Mouse (Mus musculus): ENCODE data around the gene Ttc39b.
A peak's percentile ranks its signal among the peaks of the same experiment; 100 is the strongest.

Gene Ttc39b

DNA sequence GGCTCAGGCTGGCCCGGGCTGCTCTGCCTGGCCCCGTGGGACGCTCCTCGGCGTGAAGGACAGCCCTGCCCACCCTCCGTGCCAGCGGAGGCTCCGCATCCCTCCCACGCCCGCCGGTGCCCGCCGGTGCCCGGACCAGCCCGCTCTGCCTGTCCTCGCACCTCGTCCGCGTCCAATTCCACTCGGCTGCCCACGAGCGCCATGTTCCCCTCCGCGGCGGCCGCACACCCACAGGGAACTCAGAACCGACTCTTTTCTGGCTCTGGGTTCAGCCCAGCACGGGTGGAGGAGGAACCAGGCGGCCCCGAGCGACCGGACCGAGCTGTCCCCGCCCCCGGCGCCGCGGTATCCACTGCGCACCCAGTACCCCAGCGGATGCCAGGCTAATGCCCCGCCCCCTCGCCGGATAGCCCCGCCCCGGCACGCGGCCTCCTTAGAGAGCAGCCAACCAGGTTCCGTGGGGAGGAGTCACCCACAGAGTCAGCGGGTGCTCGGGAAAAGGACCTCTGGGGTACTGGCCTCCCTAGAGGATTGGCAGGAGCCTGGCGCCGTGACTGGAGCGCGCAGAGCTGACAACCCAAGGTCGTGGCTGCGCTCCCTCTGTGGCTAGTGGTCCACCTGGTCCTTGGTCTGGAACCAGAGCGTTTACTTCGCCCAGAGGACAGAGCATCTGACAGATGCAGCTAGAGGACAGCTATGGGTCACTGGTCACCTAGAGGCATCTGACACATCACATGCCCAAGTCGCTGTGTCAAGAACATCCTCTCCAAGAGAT lies at the start of gene Ttc39b:
Ttc39b (minus strand) TSS at position 346 of the 775 bp plus-strand sequence.
- peak; percentile 95 to 97 for DNase-seq (ENCODE audit: low spot score in 2 of 2)

DNA sequence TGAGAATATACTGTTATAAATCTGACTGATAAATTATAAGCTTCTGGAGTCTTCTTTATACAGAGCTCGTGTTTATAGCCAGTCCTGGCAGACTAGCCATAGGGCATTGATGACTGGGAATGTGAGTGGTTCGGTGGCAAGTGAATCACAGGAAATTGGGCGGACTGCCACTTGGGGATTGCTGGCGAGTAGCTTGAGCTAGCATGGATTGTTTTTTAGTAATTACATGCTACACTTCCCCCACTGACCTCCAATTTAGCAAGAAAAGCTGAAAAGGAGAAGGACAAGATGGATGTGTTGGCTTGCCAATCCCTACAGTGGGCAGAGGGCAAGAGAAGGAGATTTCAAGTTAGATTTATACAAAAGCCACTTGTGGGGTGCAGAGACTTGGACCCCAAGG lies 49.3 kb upstream of the Ttc39b start:
- no peak for DNase-seq (ENCODE audit: low spot score in 2 of 2)

DNA sequence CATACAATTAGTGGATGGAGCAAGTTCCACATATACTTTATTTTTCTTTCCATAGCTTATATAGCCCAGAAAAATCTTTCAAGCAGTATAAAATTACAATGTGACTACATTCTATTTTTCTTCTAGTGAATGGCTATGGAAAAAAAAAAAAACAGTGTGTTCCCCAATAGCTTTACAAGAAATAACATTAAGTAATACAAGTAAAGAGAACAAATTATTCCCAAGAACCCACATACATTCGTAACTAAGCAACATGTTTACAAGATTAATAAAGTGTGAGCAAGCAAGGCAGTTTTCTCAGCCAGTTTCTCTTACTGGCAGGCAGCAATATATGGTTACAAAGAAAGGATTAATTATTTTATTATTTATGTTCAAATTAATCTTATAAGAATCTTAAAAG lies 33.7 kb upstream of the Ttc39b start:
- no peak for DNase-seq (ENCODE audit: low spot score in 2 of 2)

DNA sequence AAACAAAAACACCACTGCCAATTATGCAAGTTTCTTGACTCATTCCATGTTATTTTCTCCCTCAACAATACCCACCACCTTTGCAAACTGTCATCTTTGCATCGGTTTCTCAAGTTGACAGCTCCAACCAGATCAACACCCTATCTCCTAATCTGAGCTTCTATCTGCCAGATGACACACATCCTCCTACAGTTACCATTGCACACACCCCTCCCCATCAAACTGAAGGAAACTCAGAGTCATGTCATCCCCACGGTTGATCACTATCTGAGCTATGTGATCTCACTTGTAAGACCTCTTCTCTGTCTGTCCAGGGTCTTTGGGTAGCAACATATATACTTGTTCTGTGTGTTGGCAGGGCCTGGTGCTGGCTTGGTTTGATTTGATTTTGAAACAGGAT lies 30.7 kb upstream of the Ttc39b start:
- DNase-seq (ENCODE audit: low spot score in 2 of 2): no peak

DNA sequence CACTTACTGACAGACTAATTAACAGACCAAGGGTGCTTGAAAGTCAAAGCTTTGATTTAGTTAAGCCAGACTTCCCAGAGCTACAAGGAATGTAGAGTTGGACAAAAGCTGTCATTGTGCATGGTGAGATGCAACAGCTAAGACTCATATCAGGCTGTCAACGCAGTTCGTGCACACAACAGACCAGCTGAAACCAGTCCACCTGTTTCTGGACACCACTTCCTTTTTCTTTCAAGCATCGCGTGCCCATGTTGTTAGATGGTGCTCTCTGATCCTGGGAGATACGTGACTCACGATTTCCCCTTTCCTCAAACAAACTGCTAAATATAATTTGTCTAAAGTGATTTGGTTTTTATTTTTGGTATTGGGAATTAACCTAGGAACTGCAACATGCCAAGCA lies 29.9 kb upstream of the Ttc39b start:
- no peak for DNase-seq (ENCODE audit: low spot score in 2 of 2)

DNA sequence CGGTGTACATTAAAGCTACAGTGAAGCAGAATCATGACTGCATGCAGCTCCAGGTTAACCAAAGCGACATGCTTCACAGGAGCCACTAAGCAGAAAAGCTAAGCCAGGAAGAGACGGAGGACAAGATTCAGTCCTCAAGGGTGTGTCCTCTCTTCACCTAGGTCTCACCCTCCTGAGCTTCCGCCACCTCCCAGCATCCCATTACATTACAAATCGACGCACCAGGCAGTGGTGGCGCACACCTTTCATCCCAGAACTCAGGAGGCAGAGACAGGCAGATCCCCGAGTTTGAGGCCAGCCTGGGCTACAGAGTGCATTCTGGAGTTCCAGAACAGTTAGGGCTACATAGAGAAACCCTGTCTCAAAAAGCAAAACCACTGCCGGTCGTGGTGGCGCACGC lies 29.2 kb upstream of the Ttc39b start:
- DNase-seq (ENCODE audit: low spot score in 2 of 2): no peak

DNA sequence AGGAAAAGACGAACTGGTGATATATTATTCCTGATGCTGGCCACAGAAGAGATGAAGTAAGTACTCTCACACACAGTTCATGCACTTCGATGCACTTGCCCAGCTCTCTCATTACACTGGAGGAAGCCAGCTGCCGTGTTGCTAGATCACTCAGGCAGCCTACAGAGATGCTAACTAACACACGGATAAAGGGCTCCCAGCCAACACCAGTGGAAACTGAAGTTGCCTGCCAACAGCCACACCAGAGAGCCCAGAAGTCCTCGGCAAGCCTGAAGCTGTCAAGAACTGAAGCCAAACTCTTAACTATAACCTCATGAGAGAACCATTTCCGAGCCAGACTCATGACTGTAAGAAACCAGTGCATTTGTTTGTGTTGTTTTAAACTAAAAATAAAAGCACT lies 26.7 kb upstream of the Ttc39b start:
- peak; percentile 73 to 78 for DNase-seq (ENCODE audit: low spot score in 2 of 2)

DNA sequence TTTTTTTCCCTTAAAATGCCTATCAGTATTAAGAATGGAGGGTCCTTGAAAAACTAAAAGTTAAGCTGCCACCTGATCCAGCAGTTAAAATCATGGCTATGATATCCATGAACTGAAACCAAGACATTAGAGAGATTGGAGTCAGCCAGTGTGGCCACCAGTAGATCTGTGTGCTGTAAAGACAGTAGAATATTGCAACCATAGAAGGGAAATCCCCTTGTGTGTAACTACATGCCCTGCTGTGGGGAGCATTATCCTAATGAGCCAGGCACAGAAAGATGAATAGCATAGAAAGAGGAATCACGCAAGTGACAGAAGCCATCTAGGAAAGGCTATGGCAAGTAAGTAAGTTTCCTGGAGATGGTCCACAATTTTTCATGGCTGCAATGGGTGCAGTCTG lies 24.9 kb upstream of the Ttc39b start:
- no peak for DNase-seq (ENCODE audit: low spot score in 2 of 2)

DNA sequence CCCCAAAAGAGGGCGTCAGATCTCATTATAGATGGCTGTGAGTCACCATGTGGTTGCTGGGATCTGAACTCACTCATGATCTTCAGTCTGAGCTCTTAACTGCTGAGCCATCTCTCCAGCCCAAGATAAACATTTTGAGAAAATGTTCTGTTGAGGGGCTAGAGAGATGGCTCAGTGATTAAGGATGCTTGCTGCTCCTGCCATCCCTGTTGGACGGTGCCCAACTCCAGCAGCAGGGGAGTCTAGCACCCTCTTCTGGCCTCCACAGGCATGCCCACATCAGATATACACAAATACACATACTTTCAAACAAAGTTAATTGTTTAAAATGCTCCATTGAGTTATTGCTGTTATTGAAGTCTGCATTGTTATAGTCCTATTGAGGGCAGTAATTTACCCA lies 19.8 kb upstream of the Ttc39b start:
- no peak for DNase-seq (ENCODE audit: low spot score in 2 of 2)

DNA sequence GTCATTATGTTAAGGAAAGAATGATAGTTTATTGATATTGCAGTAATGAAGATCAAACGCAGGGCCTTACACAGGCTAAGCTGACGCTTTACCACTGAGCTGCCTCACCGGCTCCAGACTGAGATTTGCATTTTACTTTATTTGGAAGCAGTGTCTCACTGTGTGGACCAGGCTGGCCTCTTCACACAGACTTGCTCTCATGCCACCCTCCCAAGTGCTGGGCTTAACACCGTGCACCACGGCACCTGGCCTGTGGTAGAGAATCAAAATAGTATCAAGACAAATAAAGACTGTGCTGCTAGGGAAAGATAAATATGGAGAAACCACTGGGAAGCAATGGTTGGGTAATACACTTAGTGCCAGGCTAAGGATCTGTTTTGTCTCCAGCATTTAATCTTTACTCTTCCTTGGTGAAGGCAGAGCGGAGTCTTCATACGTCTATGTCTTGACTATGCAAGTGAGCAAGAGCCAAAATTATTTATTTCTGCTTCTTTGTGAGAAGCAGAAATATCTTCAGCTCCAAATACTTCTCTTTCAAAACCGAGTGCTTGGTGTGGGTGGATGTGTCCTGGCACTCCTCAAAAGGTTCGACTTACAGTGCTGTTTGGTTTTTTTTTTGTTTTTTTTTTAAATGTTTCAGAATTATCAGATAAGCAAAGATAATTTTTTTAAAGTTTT lies 19.2 kb upstream of the Ttc39b start:
- DNase-seq (ENCODE audit: low spot score in 2 of 2): no peak

DNA sequence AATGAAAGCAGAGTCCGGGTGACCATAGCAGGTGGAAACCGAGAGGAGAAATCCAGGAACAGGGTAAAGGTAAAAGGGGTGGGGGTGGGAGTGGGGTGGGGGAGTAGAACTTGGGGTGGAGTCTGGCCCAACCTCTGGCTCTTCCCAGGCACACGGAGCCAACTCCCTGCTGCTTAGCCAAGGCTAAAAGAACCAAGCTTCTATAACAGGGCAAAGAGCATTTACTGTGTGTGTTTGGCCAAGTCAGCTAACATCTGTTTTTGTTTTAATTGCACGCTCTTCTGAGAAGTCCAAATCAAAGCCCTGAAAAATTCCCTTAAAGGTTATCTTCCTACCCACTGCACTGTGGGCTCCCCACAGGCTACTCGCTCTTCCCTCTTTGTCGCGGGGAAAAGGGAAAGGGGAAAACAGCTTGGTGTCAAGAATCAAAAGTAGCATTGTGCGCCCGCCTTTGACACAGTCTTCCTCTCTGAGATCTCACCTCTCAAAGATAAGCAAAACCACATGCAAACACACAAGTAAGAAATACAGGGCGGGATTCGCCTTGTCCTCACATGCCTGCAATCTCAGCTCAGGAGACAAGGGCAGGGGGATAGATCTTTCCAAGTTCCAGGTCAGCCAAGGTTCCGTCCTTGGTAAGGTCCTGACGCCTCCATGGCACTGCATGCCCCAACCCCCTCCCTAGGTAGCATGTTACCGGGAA lies 18.4 kb upstream of the Ttc39b start:
- no peak for DNase-seq (ENCODE audit: low spot score in 2 of 2)

DNA sequence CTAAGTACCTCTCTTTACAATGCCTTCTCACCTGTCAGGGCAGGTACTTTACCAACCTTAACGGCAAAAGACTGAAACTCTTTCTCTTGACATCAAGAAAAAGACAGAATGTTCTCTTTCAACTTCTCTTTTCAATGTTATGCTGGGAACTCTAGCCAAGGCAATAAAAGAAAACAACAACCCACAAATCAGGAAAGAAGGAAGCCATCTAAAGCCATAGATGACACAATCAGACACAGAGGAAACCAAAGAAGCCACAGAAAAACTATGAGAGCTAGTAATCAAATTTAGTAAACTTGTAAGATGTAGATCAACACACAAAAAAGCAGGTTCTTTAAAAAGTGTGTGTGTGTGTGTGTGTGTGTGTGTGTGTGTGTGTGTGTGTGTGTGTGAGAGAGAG lies 15.3 kb upstream of the Ttc39b start:
- no peak for DNase-seq (ENCODE audit: low spot score in 2 of 2)

DNA sequence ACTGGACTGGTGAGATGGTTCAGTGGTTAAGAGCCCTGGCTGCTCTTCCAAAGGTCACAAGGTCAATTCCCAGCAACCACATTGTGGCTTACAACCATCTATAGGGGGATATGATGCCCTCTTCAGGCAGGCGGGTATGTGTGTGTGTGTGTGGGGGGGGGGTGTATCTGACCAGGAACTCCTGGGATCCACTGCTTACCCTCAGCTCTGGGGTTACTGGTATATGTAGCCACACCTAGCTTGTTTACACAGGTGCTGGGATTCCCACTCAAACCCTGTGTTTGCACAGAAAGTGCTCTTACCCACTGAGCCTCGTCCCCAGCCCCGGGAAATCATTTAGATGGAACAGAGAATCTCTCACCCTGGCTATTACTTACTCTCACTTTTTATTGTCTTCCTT lies 13.7 kb upstream of the Ttc39b start:
- no peak for DNase-seq (ENCODE audit: low spot score in 2 of 2)

DNA sequence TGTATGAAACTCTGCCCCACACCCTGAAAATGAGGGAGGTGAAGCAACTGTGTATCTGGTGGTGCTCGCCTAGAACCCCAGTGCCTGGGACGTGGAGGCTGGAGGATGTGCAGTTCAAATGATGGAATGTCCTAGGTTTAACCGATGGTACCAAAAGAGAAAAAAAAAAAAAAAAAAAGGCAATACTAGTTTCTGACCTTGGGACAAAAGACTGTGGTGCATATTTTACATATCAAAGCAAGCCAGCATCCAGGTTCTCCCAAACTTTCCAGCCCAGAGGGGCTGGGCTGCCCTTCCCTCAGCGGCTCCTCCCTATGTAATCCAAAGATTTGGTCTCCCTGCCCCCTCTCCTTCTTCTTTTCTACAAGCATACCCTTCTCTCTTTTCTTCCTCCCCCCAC lies 6.3 kb upstream of the Ttc39b start:
- no peak for DNase-seq (ENCODE audit: low spot score in 2 of 2)

DNA sequence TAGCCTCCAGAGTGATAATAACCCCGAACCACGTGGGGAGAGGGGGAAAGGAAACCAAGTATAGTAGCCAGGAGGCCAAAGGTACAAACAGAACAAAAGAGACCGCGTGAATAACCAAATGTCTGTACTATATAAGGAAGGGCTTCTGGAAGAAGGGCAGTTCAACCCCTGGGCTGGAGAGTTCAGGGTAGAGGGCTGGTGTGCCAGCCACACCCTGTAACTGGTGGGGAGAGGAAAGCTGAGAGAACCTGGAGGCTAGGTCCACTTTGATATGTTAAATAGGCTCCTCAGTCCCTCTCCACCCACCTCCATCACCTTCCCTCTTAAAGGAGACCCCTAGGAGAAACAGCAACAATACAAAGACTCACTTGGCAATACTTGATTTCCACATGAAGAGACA lies 5.6 kb upstream of the Ttc39b start:
- DNase-seq (ENCODE audit: low spot score in 2 of 2): no peak

DNA sequence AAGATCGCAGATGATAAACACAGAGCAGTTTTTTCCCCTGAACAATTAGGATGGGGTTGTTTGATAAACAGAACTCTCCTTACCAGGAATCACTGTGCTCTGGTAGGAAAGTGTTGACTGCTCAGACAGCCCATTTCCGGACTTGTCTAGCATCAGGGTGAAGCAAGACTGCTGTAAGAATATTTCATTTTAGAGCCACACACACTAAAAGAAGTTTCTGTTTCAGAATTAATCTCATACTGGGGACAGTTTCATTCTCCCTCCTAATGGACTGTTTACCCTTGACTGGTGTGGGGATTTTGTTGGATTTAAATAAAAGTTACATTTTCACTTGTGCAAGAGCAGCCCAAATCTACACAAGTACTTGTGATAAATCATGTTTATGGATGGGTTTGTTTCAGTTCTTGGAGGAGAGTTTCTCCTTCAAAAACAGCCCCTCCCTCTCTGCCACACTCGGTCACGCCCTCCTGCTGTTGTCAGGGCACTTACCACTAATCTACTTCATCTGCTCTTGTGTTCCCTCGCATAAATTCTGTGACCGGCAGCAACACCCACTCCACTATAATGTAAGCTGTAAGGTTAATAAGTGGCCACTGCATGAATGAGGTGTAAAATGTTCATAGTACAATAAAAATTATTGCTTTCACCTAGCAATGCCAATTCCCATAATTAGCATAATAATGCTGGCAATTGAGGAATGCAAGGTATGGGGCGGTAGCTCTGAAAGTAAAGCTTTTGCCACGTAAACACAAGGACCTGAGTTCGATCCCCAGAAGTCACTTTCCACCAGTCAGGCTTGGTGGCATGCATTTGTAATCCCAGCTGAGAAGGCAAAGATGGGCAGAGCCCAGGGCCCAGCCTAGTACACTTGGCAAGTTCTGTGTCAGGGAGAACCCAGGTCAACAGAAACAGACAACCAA lies 4.2 kb upstream of the Ttc39b start:
- no peak for DNase-seq (ENCODE audit: low spot score in 2 of 2)

DNA sequence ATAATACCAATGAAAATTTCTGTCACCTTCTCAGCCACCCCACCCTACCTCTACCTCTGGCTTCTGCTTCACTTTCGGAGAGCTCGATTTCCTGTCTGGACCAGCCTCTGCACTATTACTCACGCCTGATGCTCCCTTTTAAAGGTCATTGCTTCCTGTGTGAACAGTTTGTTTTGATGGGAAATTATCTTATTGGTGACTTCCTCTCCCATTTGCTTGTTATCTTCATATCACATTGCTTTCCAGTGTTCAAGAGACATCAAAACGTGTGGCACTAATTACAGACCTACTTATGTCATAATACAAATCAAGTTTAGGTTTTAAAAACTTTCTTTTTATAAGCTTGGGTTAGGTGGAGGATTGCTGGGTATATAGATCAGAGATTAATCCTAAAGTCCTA lies 3.5 kb upstream of the Ttc39b start:
- DNase-seq (ENCODE audit: low spot score in 2 of 2): no peak

DNA sequence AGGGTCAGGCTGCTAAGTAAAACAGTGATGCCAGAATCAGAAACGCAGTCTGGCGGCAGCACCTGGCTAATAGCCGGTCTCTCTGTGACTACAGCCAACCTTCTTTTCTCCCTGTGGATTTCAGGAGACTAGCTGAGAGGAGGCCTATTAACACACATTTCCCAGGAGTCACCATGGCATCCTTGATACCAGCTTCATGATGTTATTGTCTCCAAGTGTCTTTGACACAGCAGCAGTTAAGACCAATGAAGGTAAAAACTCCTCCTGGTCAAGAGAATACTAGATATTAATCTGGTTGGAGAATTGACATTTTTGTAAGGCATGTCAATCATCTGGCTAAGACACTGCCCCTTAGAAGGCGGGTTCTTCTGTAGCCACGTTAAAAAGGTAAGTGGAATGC lies 1.3 kb upstream of the Ttc39b start:
- DNase-seq (ENCODE audit: low spot score in 2 of 2): no peak

DNA sequence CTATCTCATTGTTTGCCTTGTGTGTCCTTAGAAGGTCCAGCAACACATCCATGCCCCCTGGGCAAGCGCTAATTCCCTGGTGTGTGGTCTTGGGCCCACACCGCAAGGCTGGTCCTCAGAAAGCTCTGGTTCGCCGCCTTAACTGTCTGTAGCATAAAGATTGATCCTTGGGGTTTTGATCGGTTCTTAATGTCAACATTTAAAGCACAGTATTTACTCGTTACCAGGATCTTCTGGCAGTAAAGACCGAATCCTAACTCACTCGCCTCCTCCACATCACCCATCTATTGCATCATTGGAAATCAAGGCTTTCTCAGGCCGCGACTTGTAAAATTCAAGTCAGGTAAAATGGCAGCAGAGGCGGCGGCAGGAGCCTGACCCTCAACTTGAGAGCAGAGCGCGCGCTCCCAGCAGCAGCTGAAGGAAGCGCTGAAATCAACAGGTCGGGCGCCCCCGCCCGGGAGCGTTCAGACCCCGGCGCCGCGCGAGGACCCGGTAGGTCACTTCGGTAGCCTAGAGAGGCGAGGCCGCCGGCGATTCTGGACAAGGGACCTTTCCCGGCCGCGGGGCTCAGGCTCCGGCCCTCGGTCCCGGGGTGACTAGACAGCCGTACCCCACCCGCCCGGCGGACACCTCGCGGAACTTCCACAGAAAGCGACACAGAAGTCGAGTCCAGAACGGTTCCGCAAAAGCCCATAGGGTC lies 703 bp downstream of the Ttc39b start:
- DNase-seq (ENCODE audit: low spot score in 2 of 2): peak; percentile 53 to 68

DNA sequence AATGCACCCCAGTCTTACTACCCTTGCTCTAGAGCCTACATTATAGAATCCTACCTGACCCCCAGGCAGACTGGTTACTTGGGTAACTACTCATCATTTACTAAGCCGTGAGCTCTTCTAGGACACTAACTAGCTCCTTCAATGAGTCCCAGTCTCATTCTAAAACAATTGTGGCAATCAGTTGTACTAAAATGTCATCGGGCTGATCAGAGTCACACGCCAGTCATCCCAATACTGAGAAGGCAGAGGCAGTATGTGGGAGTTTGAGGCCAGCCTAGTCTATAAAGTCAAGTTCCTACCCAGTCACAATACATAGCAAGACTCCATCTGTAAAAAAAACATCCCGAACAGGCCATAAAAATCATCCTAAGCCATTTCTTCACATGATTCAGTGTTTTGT lies 4.3 kb downstream of the Ttc39b start:
- DNase-seq (ENCODE audit: low spot score in 2 of 2): no peak

DNA sequence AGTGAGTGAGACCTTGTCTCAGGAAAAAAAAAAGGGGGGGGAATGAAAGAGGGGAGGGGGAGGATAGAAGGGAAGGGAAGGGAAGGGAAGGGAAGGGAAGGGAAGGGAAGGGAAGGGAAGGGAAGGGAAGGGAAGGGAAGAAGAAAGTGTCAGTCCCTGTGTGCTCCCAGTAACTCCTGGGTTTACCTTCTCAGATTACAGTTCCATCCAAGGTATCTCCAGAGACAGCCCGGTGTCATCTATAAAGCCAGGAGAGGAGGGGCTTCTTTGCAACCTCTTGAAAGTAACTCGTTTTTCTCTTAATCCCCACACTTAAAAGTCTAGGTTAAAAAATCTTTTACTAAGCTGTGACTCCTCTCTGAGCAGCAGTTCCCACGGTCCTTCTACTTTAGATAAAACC lies 5.3 kb downstream of the Ttc39b start:
- DNase-seq (ENCODE audit: low spot score in 2 of 2): no peak

All from right cerebral cortex, adult 2 months (tissue).